Comparison of ENCODE assay signal across 9 mouse cellular contexts in genomic region chr2:105688436-105689303, GRCm38 (mm10). TPM values are rescaled to one million over a fixed set of nuclear protein-coding genes. Genes with fewer than 3 reads are reported as not detected.
A peak's percentile ranks its signal among the peaks of the same experiment; 100 is the strongest.
DNase-seq lines count a peak whose midpoint lies in the region; ATAC-seq and TF ChIP-seq lines count a peak whose summit lies in the region.
"Had no signal": no experiment of that assay in that cellular context is flagged by ENCODE, and none has a peak within 500 bp of the region (broad histone marks: within the 10 kb centered on the region; RNA-seq: fewer than 3 reads in every experiment).

No protein-coding gene starts in this region.

- WGBS in intestine, embryonic 14.5 days: 2% methylated on average over 25 of the region's 25 CpGs
- WGBS in intestine, embryonic 16.5 days: 2% methylated on average over 25 of the region's 25 CpGs
- WGBS in hindbrain, embryonic 16.5 days: 2% methylated on average over 25 of the region's 25 CpGs
- WGBS in neural tube, embryonic 12.5 days: 2% methylated on average over 25 of the region's 25 CpGs

- H3K36me3 ChIP-seq in intestine, embryonic 14.5 days (ENCODE audit: control insufficient read depth, insufficient read depth, low read length): no peaks in the 10 kb centered on the region
- no peaks in the 10 kb centered on the region for H3K36me3 ChIP-seq in intestine, embryonic 16.5 days (ENCODE audit: control insufficient read depth, insufficient read depth, low read length)
- H3K36me3 ChIP-seq in hindbrain, embryonic 16.5 days (ENCODE audit: control insufficient read depth, insufficient read depth, low read length): no peaks in the 10 kb centered on the region
- peaks cover 5% of the 10 kb centered on the region; the same call in 1 of the 2 replicates for H3K36me3 ChIP-seq in neural tube, embryonic 12.5 days

- H3K4me3 ChIP-seq in intestine, embryonic 14.5 days (ENCODE audit: low read depth, low read length): no peak overlapping the region
- H3K4me3 ChIP-seq in intestine, embryonic 16.5 days (ENCODE audit: low read length): no peak overlapping the region; the same call in none of the 2 replicates
- H3K4me3 ChIP-seq in cortical plate, adult 2 months (ENCODE audit: insufficient read depth, low read length): peak overlapping the region; percentile 23; the same call in 1 of the 2 replicates
- H3K4me3 ChIP-seq in hindbrain, embryonic 16.5 days (ENCODE audit: low read length): peak overlapping the region; percentile 19; the same call in 1 of the 2 replicates
- peak overlapping the region; percentile 18; the same call in 1 of the 2 replicates for H3K4me3 ChIP-seq in neural tube, embryonic 12.5 days

- no peak for TF ChIP-seq POLR2A in cortical plate, adult 2 months (IDR thresholded peaks at IDR 0.05; ENCODE audit: extremely low read depth, insufficient read depth, low read length)

- no peaks in the 10 kb centered on the region for H3K4me1 ChIP-seq in intestine, embryonic 14.5 days (replicated peaks; ENCODE audit: control insufficient read depth, insufficient read depth, low read length)
- peaks cover 5% of the 10 kb centered on the region; the same call in 1 of the 2 replicates for H3K4me1 ChIP-seq in intestine, embryonic 16.5 days (ENCODE audit: control insufficient read depth, insufficient read depth, low read length)
- no peaks in the 10 kb centered on the region; the same call in 1 of the 2 replicates for H3K4me1 ChIP-seq in cortical plate, adult 2 months (ENCODE audit: control insufficient read depth, insufficient read depth, low read length)
- H3K4me1 ChIP-seq in hindbrain, embryonic 16.5 days (ENCODE audit: control insufficient read depth, insufficient read depth, low read depth, low read length): peaks cover 9% of the 10 kb centered on the region
- peaks cover 44% of the 10 kb centered on the region for H3K4me1 ChIP-seq in neural tube, embryonic 12.5 days

- peaks cover 100% of the 10 kb centered on the region for H3K27me3 ChIP-seq in intestine, embryonic 14.5 days (replicated peaks; ENCODE audit: control insufficient read depth, insufficient read depth, low read length)
- peaks cover 81% of the 10 kb centered on the region for H3K27me3 ChIP-seq in intestine, embryonic 16.5 days (replicated peaks; ENCODE audit: control insufficient read depth, insufficient read depth, low read length)
- H3K27me3 ChIP-seq in hindbrain, embryonic 16.5 days (replicated peaks; ENCODE audit: control insufficient read depth, insufficient read depth, low read length): peaks cover 45% of the 10 kb centered on the region
- peaks cover 54% of the 10 kb centered on the region for H3K27me3 ChIP-seq in neural tube, embryonic 12.5 days (replicated peaks)

- no peak overlapping the region for H3K27ac ChIP-seq in intestine, embryonic 14.5 days (ENCODE audit: low read depth)
- no peak overlapping the region for H3K27ac ChIP-seq in intestine, embryonic 16.5 days (ENCODE audit: low read length)
- no peak overlapping the region for H3K27ac ChIP-seq in cortical plate, adult 2 months (ENCODE audit: insufficient read depth, low read length)
- no peak overlapping the region; the same call in 1 of the 2 replicates for H3K27ac ChIP-seq in hindbrain, embryonic 16.5 days (ENCODE audit: low read depth, low read length)
- no peak overlapping the region for H3K27ac ChIP-seq in neural tube, embryonic 12.5 days

- no peak overlapping the region for H3K9ac ChIP-seq in intestine, embryonic 14.5 days (ENCODE audit: low read length)
- no peak overlapping the region for H3K9ac ChIP-seq in intestine, embryonic 16.5 days (ENCODE audit: low read depth, low read length)
- no peak overlapping the region for H3K9ac ChIP-seq in hindbrain, embryonic 16.5 days (ENCODE audit: low read depth, low read length)
- H3K9ac ChIP-seq in neural tube, embryonic 12.5 days: 0 out of 2 replicates have a peak overlapping the region, but pooled peaks have one; percentile 26

- no peak for ATAC-seq in intestine, embryonic 14.5 days (replicated peaks; ENCODE audit: low FRiP score, low TSS enrichment, low read depth)
- ATAC-seq in intestine, embryonic 16.5 days: no peak
- ATAC-seq in hindbrain, embryonic 16.5 days: no peak
- no peak for ATAC-seq in neural tube, embryonic 12.5 days (ENCODE audit: low FRiP score, low read depth)

- TF ChIP-seq CTCF in cortical plate, adult 2 months (IDR thresholded peaks at IDR 0.05; ENCODE audit: extremely low read depth, insufficient read depth, low read length): no peak

- DNase-seq in intestine, embryonic 14.5 days (ENCODE audit: low spot score): peak; percentile 54
- DNase-seq in kidney, postnatal 36 days: no peak
- no peak for DNase-seq in adrenal gland, adult 8-10 months
- no peak for DNase-seq in layer of hippocampus, adult 11-12 months (ENCODE audit: low spot score)
- DNase-seq: gastrocnemius, postnatal 25 days had no signal

- no peaks in the 10 kb centered on the region for H3K9me3 ChIP-seq in intestine, embryonic 14.5 days (ENCODE audit: control insufficient read depth, low read length)
- no peaks in the 10 kb centered on the region for H3K9me3 ChIP-seq in intestine, embryonic 16.5 days (ENCODE audit: control insufficient read depth, low read length)
- no peaks in the 10 kb centered on the region for H3K9me3 ChIP-seq in hindbrain, embryonic 16.5 days (ENCODE audit: control insufficient read depth, low read length)
- H3K9me3 ChIP-seq in neural tube, embryonic 12.5 days: no peaks in the 10 kb centered on the region

- H3K4me2 ChIP-seq in intestine, embryonic 14.5 days (ENCODE audit: low read length): peak overlapping the region; percentile 25; the same call in 1 of the 2 replicates
- no peak overlapping the region for H3K4me2 ChIP-seq in intestine, embryonic 16.5 days (ENCODE audit: low read depth, low read length)
- peak overlapping the region; percentile 53 for H3K4me2 ChIP-seq in hindbrain, embryonic 16.5 days (ENCODE audit: low read length)
- H3K4me2 ChIP-seq in neural tube, embryonic 12.5 days (replicated peaks): peak overlapping the region; percentile 55

RNA-seq across cellular contexts. Expression of gene Pax6, which starts 20.0 kb away (rescaled TPM):
- 0.19 and 2.2 TPM in 2 replicates for polyA plus RNA-seq in intestine, embryonic 14.5 days (2014; fragmentation: Nextera tagmentation; extraction: Ambion mirVana)
- polyA plus RNA-seq in intestine, embryonic 16.5 days (2015; fragmentation: Nextera tagmentation; extraction: Ambion mirVana): 1.2 and 1.8 TPM in 2 replicates
- 9.2 and 11.7 TPM in 2 replicates for polyA plus RNA-seq in cortical plate, adult 2 months (2012; rRNA removed)
- 40.7 and 43.8 TPM in 2 replicates for polyA plus RNA-seq in hindbrain, embryonic 16.5 days (2015; fragmentation: Nextera tagmentation; extraction: Ambion mirVana)
- 23.8 and 25.7 TPM in 2 replicates for polyA plus RNA-seq in neural tube, embryonic 12.5 days (2016; fragmentation: Nextera tagmentation; extraction: Ambion mirVana)
- total RNA-seq in adrenal gland, adult 8-10 months (2022): not detected
- total RNA-seq: gastrocnemius, postnatal 25 days had no signal

Comparison
In these comparisons a context has a peak if more than half of its experiments do, and no peak if none do; other contexts are left out.
1. H3K4me3 ChIP-seq: peak in cortical plate, adult 2 months (single experiment), hindbrain, embryonic 16.5 days (single experiment) and neural tube, embryonic 12.5 days (single experiment); none in intestine, embryonic 14.5 days (single experiment) and intestine, embryonic 16.5 days (single experiment).